Mouse (Mus musculus): ENCODE measurements around the gene B9d1. TPM values are rescaled to one million over a fixed set of nuclear protein-coding genes. Genes with fewer than 3 reads are reported as not detected.
A peak's percentile ranks its signal among the peaks of the same experiment; 100 is the strongest.

Gene B9d1
- polyA plus RNA-seq, 1 experiment from 2014 or later, result 45.8 TPM

DNA sequence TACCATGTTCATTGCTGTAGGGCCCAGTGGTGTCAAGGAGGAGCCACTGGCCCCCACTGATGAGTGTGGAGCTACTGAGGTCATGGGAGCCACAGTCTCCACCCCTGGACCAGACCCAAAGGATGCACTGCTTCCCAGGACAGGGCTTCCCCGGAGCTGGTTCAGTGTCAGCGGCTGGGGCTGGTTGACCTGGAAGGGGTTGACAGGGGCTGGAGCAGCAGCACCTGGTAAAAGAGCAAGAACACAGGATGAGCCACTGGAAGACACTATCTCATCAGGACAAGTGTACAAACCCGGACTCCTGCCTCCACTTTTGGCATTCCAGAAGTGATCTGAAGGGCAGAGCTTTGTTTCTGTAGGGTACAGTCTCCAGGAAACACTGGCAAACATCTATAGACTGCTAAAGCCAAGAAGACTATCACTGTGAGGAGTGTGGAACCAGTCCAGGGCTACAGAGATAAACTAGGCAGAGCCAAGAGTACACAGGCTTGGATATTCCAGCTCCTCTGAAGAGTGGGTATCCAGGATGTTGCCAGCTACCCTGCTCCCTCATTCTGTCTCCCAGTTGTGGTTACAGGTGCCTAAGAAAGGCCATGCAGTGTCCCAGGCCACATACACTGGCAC is 14.7 kb downstream of the B9d1 start:
- Histone ChIP-seq H3K4me1 (ENCODE audit: control insufficient read depth, insufficient read depth, low read length) (no peaks in the 10 kb centered on the region), H3K4me3 (ENCODE audit: low read depth, low read length) (no peak overlapping the region), H3K9ac (ENCODE audit: low read length) (no peak overlapping the region), H3K27me3 (ENCODE audit: control insufficient read depth, insufficient read depth, low read length) (no peaks in the 10 kb centered on the region), H3K27ac (ENCODE audit: low read depth, low read length) (no peak overlapping the region), H3K36me3 (ENCODE audit: control insufficient read depth, insufficient read depth, low read length) (peaks cover 4% of the 10 kb centered on the region; the same call in 1 of the 2 replicates), H3K9me3 (ENCODE audit: control insufficient read depth, low read length) (no peaks in the 10 kb centered on the region), H3K4me2 (ENCODE audit: low read depth) (no peak overlapping the region)
- DNase-seq (ENCODE audit: low spot score), result no peak
- ATAC-seq (ENCODE audit: insufficient read depth, low FRiP score, low TSS enrichment), result no peak
- 98% methylated on average over 3 of the region's 3 CpGs for WGBS

DNA sequence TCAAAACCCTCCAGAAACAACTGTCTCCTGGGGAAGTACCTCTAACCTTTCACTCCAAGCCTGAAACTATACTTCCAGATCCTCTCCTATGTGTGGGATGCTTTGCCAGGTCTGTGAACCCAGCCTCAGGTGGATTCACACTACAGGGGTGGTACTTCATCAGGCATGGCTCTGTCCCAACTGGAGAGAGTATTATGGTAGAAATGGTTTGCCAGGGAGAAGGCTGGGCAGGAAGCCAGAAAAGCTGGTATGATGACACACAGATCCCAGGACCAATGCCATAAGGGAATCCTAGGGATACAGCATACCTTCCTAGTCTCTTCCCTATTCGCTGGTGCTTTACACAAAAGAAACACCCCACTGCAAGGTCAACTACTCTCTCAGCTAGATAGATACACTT is 21.9 kb downstream of the B9d1 start:
- ATAC-seq (ENCODE audit: insufficient read depth, low FRiP score, low TSS enrichment) (no peak), DNase-seq (ENCODE audit: low spot score) (no peak)
- no peak overlapping the region for H3K27ac ChIP-seq (ENCODE audit: low read depth, low read length)
- no peaks in the 10 kb centered on the region for H3K36me3 ChIP-seq (ENCODE audit: control insufficient read depth, insufficient read depth, low read length)
- no peaks in the 10 kb centered on the region for H3K27me3 ChIP-seq (ENCODE audit: control insufficient read depth, insufficient read depth, low read length)
- H3K4me3 ChIP-seq (ENCODE audit: low read depth, low read length), result no peak overlapping the region
- 86% methylated on average over 1 of the region's 1 CpGs for WGBS
- H3K9me3 ChIP-seq (ENCODE audit: control insufficient read depth, low read length), result no peaks in the 10 kb centered on the region
- peaks cover 4% of the 10 kb centered on the region for H3K4me1 ChIP-seq (ENCODE audit: control insufficient read depth, insufficient read depth, low read length)
- H3K9ac ChIP-seq (ENCODE audit: low read length), result no peak overlapping the region
- no peak overlapping the region for H3K4me2 ChIP-seq (ENCODE audit: low read depth)

DNA sequence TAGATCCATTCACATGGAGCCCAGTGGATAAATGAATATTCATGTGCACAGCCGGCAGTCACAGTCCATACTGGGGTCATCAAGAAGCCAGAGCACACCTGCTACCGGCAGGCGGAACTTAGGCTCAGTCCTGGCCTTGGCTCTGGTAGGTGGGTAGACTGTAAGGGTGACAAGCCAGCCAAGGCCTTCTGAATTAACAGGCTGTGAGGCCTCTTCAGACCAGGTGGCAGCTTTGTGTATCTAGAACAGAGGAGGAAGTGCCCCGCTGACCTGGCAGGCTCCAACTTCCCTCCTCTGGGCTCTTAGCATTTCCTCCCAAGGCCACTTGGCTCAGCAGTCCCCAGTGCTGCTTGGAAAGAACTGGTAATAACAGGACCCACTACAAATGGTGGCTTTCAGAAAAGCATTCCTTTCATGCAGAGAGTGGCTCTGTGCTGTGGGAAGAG is 24.3 kb downstream of the B9d1 start:
- 37% methylated on average over 4 of the region's 4 CpGs for WGBS
- ATAC-seq (ENCODE audit: insufficient read depth, low FRiP score, low TSS enrichment), result no peak
- Histone ChIP-seq H3K4me1 (ENCODE audit: control insufficient read depth, insufficient read depth, low read length) (peaks cover 4% of the 10 kb centered on the region), H3K27me3 (ENCODE audit: control insufficient read depth, insufficient read depth, low read length) (no peaks in the 10 kb centered on the region), H3K9me3 (ENCODE audit: control insufficient read depth, low read length) (no peaks in the 10 kb centered on the region), H3K27ac (ENCODE audit: low read depth, low read length) (no peak overlapping the region), H3K4me2 (ENCODE audit: low read depth) (no peak overlapping the region), H3K4me3 (ENCODE audit: low read depth, low read length) (no peak overlapping the region), H3K9ac (ENCODE audit: low read length) (no peak overlapping the region), H3K36me3 (ENCODE audit: control insufficient read depth, insufficient read depth, low read length) (no peaks in the 10 kb centered on the region)
- peak; percentile 19 for DNase-seq (ENCODE audit: low spot score)

DNA sequence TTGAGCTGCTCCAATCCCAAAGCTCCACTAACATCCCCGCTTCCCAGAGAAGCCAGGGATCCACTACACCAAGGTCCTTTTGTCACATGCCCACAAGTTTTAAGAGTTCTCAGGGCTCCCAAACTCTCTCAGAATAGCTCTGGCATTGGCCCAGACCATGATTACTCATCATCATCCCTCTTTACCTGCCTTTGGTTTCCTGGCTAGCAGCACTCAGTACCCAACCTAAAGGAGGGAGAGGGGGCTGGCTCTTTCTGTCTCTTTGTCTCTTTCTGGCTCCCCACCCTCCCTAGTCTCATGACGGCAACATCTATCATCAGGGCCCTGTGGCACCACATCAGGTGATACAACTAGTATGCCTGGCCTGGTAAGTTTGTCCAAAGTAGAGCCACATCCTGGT is 27.9 kb downstream of the B9d1 start:
- no peak overlapping the region for H3K4me3 ChIP-seq (ENCODE audit: low read depth, low read length)
- no peaks in the 10 kb centered on the region for H3K9me3 ChIP-seq (ENCODE audit: control insufficient read depth, low read length)
- no peak overlapping the region for H3K4me2 ChIP-seq (ENCODE audit: low read depth)
- no peak overlapping the region for H3K27ac ChIP-seq (ENCODE audit: low read depth, low read length)
- DNase-seq (ENCODE audit: low spot score) (no peak), ATAC-seq (ENCODE audit: insufficient read depth, low FRiP score, low TSS enrichment) (no peak)
- whole genome bisulfite sequencing, result 94% methylated on average over 2 of the region's 2 CpGs
- H3K4me1 ChIP-seq (ENCODE audit: control insufficient read depth, insufficient read depth, low read length), result peaks cover 4% of the 10 kb centered on the region
- H3K27me3 ChIP-seq (ENCODE audit: control insufficient read depth, insufficient read depth, low read length), result no peaks in the 10 kb centered on the region
- no peak overlapping the region for H3K9ac ChIP-seq (ENCODE audit: low read length)
- no peaks in the 10 kb centered on the region for H3K36me3 ChIP-seq (ENCODE audit: control insufficient read depth, insufficient read depth, low read length)

DNA sequence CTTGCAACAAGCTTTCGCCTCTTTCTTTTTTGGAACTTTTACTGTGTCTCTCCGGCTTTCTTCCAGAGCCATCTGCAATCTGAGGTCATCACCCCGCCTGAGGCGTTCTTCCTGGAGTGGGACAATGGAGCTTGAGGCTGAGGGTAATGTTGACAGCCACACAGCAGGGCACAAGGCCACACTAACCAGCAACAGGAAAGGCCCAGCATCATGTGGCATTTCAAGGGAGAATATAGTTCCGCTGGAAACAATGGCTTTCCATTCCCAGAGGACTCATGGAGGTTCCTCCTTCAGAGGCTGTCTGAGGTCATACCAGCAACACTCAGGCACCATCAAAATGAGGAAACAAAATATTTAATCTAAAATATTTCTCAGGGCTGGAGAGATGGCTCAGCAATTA is 28.6 kb downstream of the B9d1 start:
- DNase-seq (ENCODE audit: low spot score) (peak; percentile 21), ATAC-seq (ENCODE audit: insufficient read depth, low FRiP score, low TSS enrichment) (no peak)
- no peak overlapping the region for H3K9ac ChIP-seq (ENCODE audit: low read length)
- H3K4me1 ChIP-seq (ENCODE audit: control insufficient read depth, insufficient read depth, low read length), result peaks cover 4% of the 10 kb centered on the region
- H3K4me2 ChIP-seq (ENCODE audit: low read depth), result no peak overlapping the region
- no peak overlapping the region for H3K27ac ChIP-seq (ENCODE audit: low read depth, low read length)
- H3K9me3 ChIP-seq (ENCODE audit: control insufficient read depth, low read length), result no peaks in the 10 kb centered on the region
- H3K27me3 ChIP-seq (ENCODE audit: control insufficient read depth, insufficient read depth, low read length), result no peaks in the 10 kb centered on the region
- no peak overlapping the region for H3K4me3 ChIP-seq (ENCODE audit: low read depth, low read length)
- 62% methylated on average over 5 of the region's 5 CpGs for WGBS
- no peaks in the 10 kb centered on the region for H3K36me3 ChIP-seq (ENCODE audit: control insufficient read depth, insufficient read depth, low read length)

DNA sequence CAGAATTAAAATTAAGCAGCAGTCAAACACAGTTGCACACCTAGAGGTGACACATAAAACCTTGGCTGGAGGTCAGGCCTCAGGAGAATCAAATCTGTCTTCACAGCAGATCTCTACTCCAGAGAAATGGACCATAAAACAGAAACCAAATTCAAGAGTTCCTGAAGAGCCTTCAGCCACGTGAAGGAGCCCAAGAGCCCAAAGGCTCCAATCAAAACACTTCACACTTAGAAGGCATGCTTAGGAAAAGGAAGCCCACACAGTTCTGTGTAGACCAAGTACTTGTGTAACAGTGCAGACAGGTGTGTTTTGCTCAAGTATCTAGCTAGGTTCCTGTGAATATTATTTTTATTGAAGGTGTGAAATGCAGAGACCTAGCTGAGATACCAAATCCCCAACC is 30.6 kb downstream of the B9d1 start:
- no peak for ATAC-seq (ENCODE audit: insufficient read depth, low FRiP score, low TSS enrichment)
- Histone ChIP-seq H3K4me2 (ENCODE audit: low read depth) (no peak overlapping the region), H3K4me1 (ENCODE audit: control insufficient read depth, insufficient read depth, low read length) (no peaks in the 10 kb centered on the region), H3K27ac (ENCODE audit: low read depth, low read length) (no peak overlapping the region), H3K36me3 (ENCODE audit: control insufficient read depth, insufficient read depth, low read length) (no peaks in the 10 kb centered on the region), H3K4me3 (ENCODE audit: low read depth, low read length) (no peak overlapping the region), H3K27me3 (ENCODE audit: control insufficient read depth, insufficient read depth, low read length) (no peaks in the 10 kb centered on the region), H3K9ac (ENCODE audit: low read length) (no peak overlapping the region), H3K9me3 (ENCODE audit: control insufficient read depth, low read length) (no peaks in the 10 kb centered on the region)
- no peak for DNase-seq (ENCODE audit: low spot score)
- WGBS, result 67% methylated on average over 1 of the region's 1 CpGs

DNA sequence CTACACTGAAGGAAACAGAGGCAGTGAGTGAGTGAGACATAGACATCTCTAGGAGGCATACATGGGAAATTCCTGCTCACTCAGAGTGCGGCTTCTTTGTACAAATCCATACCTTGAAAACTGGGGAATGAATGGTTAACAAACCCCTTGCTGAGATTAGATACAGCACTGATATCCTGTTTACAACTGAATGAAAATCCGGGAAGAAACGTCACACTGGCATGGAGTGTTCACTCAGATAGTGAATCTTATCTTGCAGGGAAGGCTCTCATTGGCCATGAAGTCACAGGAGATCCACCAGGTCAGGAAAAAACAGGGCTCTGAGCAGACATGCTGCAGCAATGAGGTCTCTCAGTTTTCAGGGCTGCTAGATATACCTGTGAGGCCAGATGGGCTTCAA is 32.0 kb downstream of the B9d1 start:
- Histone ChIP-seq H3K9me3 (ENCODE audit: control insufficient read depth, low read length) (no peaks in the 10 kb centered on the region), H3K27me3 (ENCODE audit: control insufficient read depth, insufficient read depth, low read length) (no peaks in the 10 kb centered on the region), H3K27ac (ENCODE audit: low read depth, low read length) (no peak overlapping the region), H3K4me1 (ENCODE audit: control insufficient read depth, insufficient read depth, low read length) (no peaks in the 10 kb centered on the region), H3K4me3 (ENCODE audit: low read depth, low read length) (no peak overlapping the region), H3K4me2 (ENCODE audit: low read depth) (no peak overlapping the region), H3K9ac (ENCODE audit: low read length) (no peak overlapping the region), H3K36me3 (ENCODE audit: control insufficient read depth, insufficient read depth, low read length) (no peaks in the 10 kb centered on the region)
- 80% methylated on average over 3 of the region's 3 CpGs for WGBS
- no peak for ATAC-seq (ENCODE audit: insufficient read depth, low FRiP score, low TSS enrichment)
- no peak for DNase-seq (ENCODE audit: low spot score)

DNA sequence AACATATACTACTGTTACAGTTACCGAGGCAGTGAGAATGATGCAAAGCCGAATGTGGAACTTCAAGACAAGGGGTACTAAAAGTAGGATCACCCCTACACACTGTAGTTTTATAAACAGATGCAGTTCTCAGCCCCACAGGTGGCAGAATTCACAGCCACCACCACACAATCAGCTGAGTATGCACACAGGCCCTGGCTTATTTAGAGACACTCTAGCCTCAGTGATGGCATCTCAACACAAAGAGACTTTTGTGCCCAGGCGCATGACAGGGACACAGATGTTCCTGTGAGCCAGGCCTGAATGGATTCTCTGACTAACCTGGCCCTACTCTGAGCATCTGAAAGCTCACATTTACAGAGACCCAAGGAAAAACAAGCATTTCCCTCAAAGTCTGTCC is 32.4 kb downstream of the B9d1 start:
- no peaks in the 10 kb centered on the region for H3K27me3 ChIP-seq (ENCODE audit: control insufficient read depth, insufficient read depth, low read length)
- no peaks in the 10 kb centered on the region for H3K36me3 ChIP-seq (ENCODE audit: control insufficient read depth, insufficient read depth, low read length)
- H3K27ac ChIP-seq (ENCODE audit: low read depth, low read length), result no peak overlapping the region
- H3K4me2 ChIP-seq (ENCODE audit: low read depth), result no peak overlapping the region
- DNase-seq (ENCODE audit: low spot score) (no peak), ATAC-seq (ENCODE audit: insufficient read depth, low FRiP score, low TSS enrichment) (no peak)
- H3K4me1 ChIP-seq (ENCODE audit: control insufficient read depth, insufficient read depth, low read length), result no peaks in the 10 kb centered on the region
- WGBS, result 90% methylated on average over 3 of the region's 3 CpGs
- H3K4me3 ChIP-seq (ENCODE audit: low read depth, low read length), result no peak overlapping the region
- H3K9ac ChIP-seq (ENCODE audit: low read length), result no peak overlapping the region
- H3K9me3 ChIP-seq (ENCODE audit: control insufficient read depth, low read length), result no peaks in the 10 kb centered on the region

DNA sequence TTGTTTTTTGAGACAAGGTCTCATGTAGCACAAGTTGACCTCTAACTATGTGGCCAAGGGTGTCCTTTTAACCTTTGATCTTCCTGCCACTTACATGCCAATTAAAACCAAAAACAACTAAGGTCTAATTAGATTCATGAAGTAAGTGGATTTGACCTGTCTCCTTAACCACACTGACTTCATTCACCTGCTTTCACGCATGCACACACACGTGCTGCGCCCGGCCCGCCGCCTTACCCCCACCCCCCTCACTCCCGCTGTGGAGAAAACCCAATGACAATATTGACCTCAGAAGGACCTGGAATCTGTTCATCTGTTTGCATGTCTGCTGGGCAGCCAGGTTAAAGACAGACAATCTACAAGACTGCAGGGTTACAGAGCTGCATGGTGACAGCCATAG is 35.7 kb downstream of the B9d1 start:
- H3K27ac ChIP-seq (ENCODE audit: low read depth, low read length), result no peak overlapping the region
- H3K36me3 ChIP-seq (ENCODE audit: control insufficient read depth, insufficient read depth, low read length), result no peaks in the 10 kb centered on the region
- H3K27me3 ChIP-seq (ENCODE audit: control insufficient read depth, insufficient read depth, low read length), result no peaks in the 10 kb centered on the region
- H3K9me3 ChIP-seq (ENCODE audit: control insufficient read depth, low read length), result no peaks in the 10 kb centered on the region
- no peak overlapping the region for H3K4me3 ChIP-seq (ENCODE audit: low read depth, low read length)
- H3K4me2 ChIP-seq (ENCODE audit: low read depth), result no peak overlapping the region
- H3K4me1 ChIP-seq (ENCODE audit: control insufficient read depth, insufficient read depth, low read length), result no peaks in the 10 kb centered on the region
- WGBS, result 94% methylated on average over 7 of the region's 7 CpGs
- ATAC-seq (ENCODE audit: insufficient read depth, low FRiP score, low TSS enrichment), result no peak
- no peak overlapping the region for H3K9ac ChIP-seq (ENCODE audit: low read length)
- no peak for DNase-seq (ENCODE audit: low spot score)
